Mouse (Mus musculus): ENCODE data around the gene Gsn. TPM values are rescaled to one million over a fixed set of nuclear protein-coding genes. Genes with fewer than 3 reads are reported as not detected.

Gsn gene
- polyA plus RNA-seq, 1 experiment from 2014 or later: 50.1 TPM

GRCm38 (mm10) chr2:35336388-35337280 lies 80.5 kb downstream of the Gsn start, which contains the start of gene Stom:
Gene Stom, minus strand, starts transcription at chr2:35336976.
- H3K4me1 ChIP-seq (ENCODE audit: control insufficient read depth, insufficient read depth, low read length): no peaks in the 10 kb centered on the region
- no peaks in the 10 kb centered on the region for H3K27me3 ChIP-seq (ENCODE audit: control insufficient read depth, insufficient read depth, low read length)
- H3K4me2 ChIP-seq (ENCODE audit: low read depth, low read length): peak within 1 kb of the TSS; percentile 83
- H3K27ac ChIP-seq (replicated peaks; ENCODE audit: low read depth, low read length): no peak within 1 kb of the TSS; the same call in 1 of the 2 replicates
- no peaks in the 10 kb centered on the region for H3K9me3 ChIP-seq (replicated peaks; ENCODE audit: control insufficient read depth, low read length)
- DNase-seq (ENCODE audit: low spot score) (peak; percentile 99), ATAC-seq (replicated peaks; ENCODE audit: insufficient number of reproducible peaks, low FRiP score, low TSS enrichment, low read depth) (peak; percentile 99)
- H3K4me3 ChIP-seq (ENCODE audit: low read depth, low read length): peak within 1 kb of the TSS; percentile 62
- H3K36me3 ChIP-seq (replicated peaks; ENCODE audit: control insufficient read depth, insufficient read depth, low read depth, low read length): no peaks in the 10 kb centered on the region
- peak within 1 kb of the TSS; percentile 72 for H3K9ac ChIP-seq (replicated peaks; ENCODE audit: low read length)
- 0% methylated on average over 44 of the region's 45 CpGs for WGBS

GRCm38 (mm10) chr2:35337419-35337818 lies 81.2 kb downstream of the Gsn start:
- H3K27ac ChIP-seq (replicated peaks; ENCODE audit: low read depth, low read length): no peak overlapping the region
- 46% methylated on average over 10 of the region's 10 CpGs for WGBS
- peak; percentile 12 for DNase-seq (ENCODE audit: low spot score)
- H3K9ac ChIP-seq (replicated peaks; ENCODE audit: low read length): no peak overlapping the region
- H3K27me3 ChIP-seq (ENCODE audit: control insufficient read depth, insufficient read depth, low read length): no peaks in the 10 kb centered on the region
- H3K4me1 ChIP-seq (ENCODE audit: control insufficient read depth, insufficient read depth, low read length): no peaks in the 10 kb centered on the region
- H3K36me3 ChIP-seq (replicated peaks; ENCODE audit: control insufficient read depth, insufficient read depth, low read depth, low read length): no peaks in the 10 kb centered on the region
- H3K4me2 ChIP-seq (ENCODE audit: low read depth, low read length): peak overlapping the region; percentile 26; the same call in 1 of the 2 replicates
- no peaks in the 10 kb centered on the region for H3K9me3 ChIP-seq (replicated peaks; ENCODE audit: control insufficient read depth, low read length)
- ATAC-seq (replicated peaks; ENCODE audit: insufficient number of reproducible peaks, low FRiP score, low TSS enrichment, low read depth): no peak
- H3K4me3 ChIP-seq (ENCODE audit: low read depth, low read length): peak overlapping the region; percentile 62; the same call in 1 of the 2 replicates

GRCm38 (mm10) chr2:35338036-35338435 lies 81.9 kb downstream of the Gsn start:
- Histone ChIP-seq H3K4me2 (ENCODE audit: low read depth, low read length) (no peak overlapping the region), H3K36me3 (replicated peaks; ENCODE audit: control insufficient read depth, insufficient read depth, low read depth, low read length) (no peaks in the 10 kb centered on the region), H3K4me3 (ENCODE audit: low read depth, low read length) (no peak overlapping the region), H3K9me3 (replicated peaks; ENCODE audit: control insufficient read depth, low read length) (no peaks in the 10 kb centered on the region), H3K9ac (replicated peaks; ENCODE audit: low read length) (no peak overlapping the region), H3K27me3 (ENCODE audit: control insufficient read depth, insufficient read depth, low read length) (no peaks in the 10 kb centered on the region), H3K4me1 (ENCODE audit: control insufficient read depth, insufficient read depth, low read length) (no peaks in the 10 kb centered on the region), H3K27ac (replicated peaks; ENCODE audit: low read depth, low read length) (no peak overlapping the region)
- DNase-seq (ENCODE audit: low spot score) (peak; percentile 42), ATAC-seq (replicated peaks; ENCODE audit: insufficient number of reproducible peaks, low FRiP score, low TSS enrichment, low read depth) (no peak)
- WGBS: 87% methylated on average over 1 of the region's 1 CpGs

GRCm38 (mm10) chr2:35338707-35339106 lies 82.5 kb downstream of the Gsn start:
- Histone ChIP-seq H3K4me2 (ENCODE audit: low read depth, low read length) (no peak overlapping the region), H3K9me3 (replicated peaks; ENCODE audit: control insufficient read depth, low read length) (no peaks in the 10 kb centered on the region), H3K9ac (replicated peaks; ENCODE audit: low read length) (no peak overlapping the region), H3K27me3 (ENCODE audit: control insufficient read depth, insufficient read depth, low read length) (no peaks in the 10 kb centered on the region), H3K27ac (replicated peaks; ENCODE audit: low read depth, low read length) (no peak overlapping the region), H3K4me3 (ENCODE audit: low read depth, low read length) (no peak overlapping the region), H3K36me3 (replicated peaks; ENCODE audit: control insufficient read depth, insufficient read depth, low read depth, low read length) (no peaks in the 10 kb centered on the region), H3K4me1 (ENCODE audit: control insufficient read depth, insufficient read depth, low read length) (no peaks in the 10 kb centered on the region)
- 81% methylated on average over 6 of the region's 6 CpGs for WGBS
- DNase-seq (ENCODE audit: low spot score): no peak
- ATAC-seq (replicated peaks; ENCODE audit: insufficient number of reproducible peaks, low FRiP score, low TSS enrichment, low read depth): no peak

GRCm38 (mm10) chr2:35342605-35343004 lies 86.4 kb downstream of the Gsn start:
- no peak overlapping the region for H3K27ac ChIP-seq (replicated peaks; ENCODE audit: low read depth, low read length)
- WGBS: 73% methylated on average over 3 of the region's 3 CpGs
- no peak overlapping the region for H3K9ac ChIP-seq (replicated peaks; ENCODE audit: low read length)
- no peak overlapping the region for H3K4me3 ChIP-seq (ENCODE audit: low read depth, low read length)
- H3K36me3 ChIP-seq (replicated peaks; ENCODE audit: control insufficient read depth, insufficient read depth, low read depth, low read length): no peaks in the 10 kb centered on the region
- no peak for DNase-seq (ENCODE audit: low spot score)
- no peaks in the 10 kb centered on the region for H3K4me1 ChIP-seq (ENCODE audit: control insufficient read depth, insufficient read depth, low read length)
- H3K27me3 ChIP-seq (ENCODE audit: control insufficient read depth, insufficient read depth, low read length): no peaks in the 10 kb centered on the region
- no peak for ATAC-seq (replicated peaks; ENCODE audit: insufficient number of reproducible peaks, low FRiP score, low TSS enrichment, low read depth)
- H3K4me2 ChIP-seq (ENCODE audit: low read depth, low read length): no peak overlapping the region
- no peaks in the 10 kb centered on the region for H3K9me3 ChIP-seq (replicated peaks; ENCODE audit: control insufficient read depth, low read length)

GRCm38 (mm10) chr2:35345984-35346383 lies 89.8 kb downstream of the Gsn start:
- ATAC-seq (replicated peaks; ENCODE audit: insufficient number of reproducible peaks, low FRiP score, low TSS enrichment, low read depth) (no peak), DNase-seq (ENCODE audit: low spot score) (no peak)
- Histone ChIP-seq H3K4me3 (ENCODE audit: low read depth, low read length) (no peak overlapping the region), H3K27ac (replicated peaks; ENCODE audit: low read depth, low read length) (no peak overlapping the region), H3K27me3 (ENCODE audit: control insufficient read depth, insufficient read depth, low read length) (no peaks in the 10 kb centered on the region), H3K4me1 (ENCODE audit: control insufficient read depth, insufficient read depth, low read length) (no peaks in the 10 kb centered on the region), H3K9me3 (replicated peaks; ENCODE audit: control insufficient read depth, low read length) (no peaks in the 10 kb centered on the region), H3K36me3 (replicated peaks; ENCODE audit: control insufficient read depth, insufficient read depth, low read depth, low read length) (no peaks in the 10 kb centered on the region), H3K9ac (replicated peaks; ENCODE audit: low read length) (no peak overlapping the region), H3K4me2 (ENCODE audit: low read depth, low read length) (no peak overlapping the region)
- WGBS: 73% methylated on average over 2 of the region's 2 CpGs

- ATAC-seq (replicated peaks; ENCODE audit: insufficient number of reproducible peaks, low FRiP score, low TSS enrichment, low read depth): no peak
- H3K27me3 ChIP-seq (ENCODE audit: control insufficient read depth, insufficient read depth, low read length): no peaks in the 10 kb centered on the region
- DNase-seq (ENCODE audit: low spot score): peak; percentile 57
- H3K36me3 ChIP-seq (replicated peaks; ENCODE audit: control insufficient read depth, insufficient read depth, low read depth, low read length): no peaks in the 10 kb centered on the region
- 60% methylated on average over 5 of the region's 5 CpGs for WGBS
- H3K4me2 ChIP-seq (ENCODE audit: low read depth, low read length): no peak overlapping the region
- no peaks in the 10 kb centered on the region for H3K4me1 ChIP-seq (ENCODE audit: control insufficient read depth, insufficient read depth, low read length)
- no peak overlapping the region for H3K27ac ChIP-seq (replicated peaks; ENCODE audit: low read depth, low read length)
- no peak overlapping the region for H3K4me3 ChIP-seq (ENCODE audit: low read depth, low read length)
- no peak overlapping the region for H3K9ac ChIP-seq (replicated peaks; ENCODE audit: low read length)
- H3K9me3 ChIP-seq (replicated peaks; ENCODE audit: control insufficient read depth, low read length): no peaks in the 10 kb centered on the region
Observed at GRCm38 (mm10) chr2:35349184-35349583, 93.0 kb downstream of the Gsn start.

All from embryonic facial prominence, embryonic 11.5 days (tissue).